Mouse (Mus musculus): ENCODE measurements around the gene Eif2d. TPM values are rescaled to one million over a fixed set of nuclear protein-coding genes. Genes with fewer than 3 reads are reported as not detected.

Gene Eif2d
- polyA plus RNA-seq, 1 experiment from 2014 or later = 15.6 TPM

GRCm38 (mm10) chr1:131184956-131185660, 32.1 kb downstream of the Eif2d start:
- H3K4me3 ChIP-seq (ENCODE audit: inconsistent target) = no peak overlapping the region
- peak overlapping the region; percentile 55 for H3K27ac ChIP-seq
- H3K36me3 ChIP-seq (ENCODE audit: inconsistent target) = peaks cover 13% of the 10 kb centered on the region
- peaks cover 80% of the 10 kb centered on the region for H3K79me2 ChIP-seq (ENCODE audit: inconsistent target)
- WGBS (ENCODE audit: missing documents) = 67% methylated on average over 8 of the region's 8 CpGs

- Histone ChIP-seq H3K79me2 (ENCODE audit: inconsistent target) (peaks cover 89% of the 10 kb centered on the region), H3K27ac (peak overlapping the region; percentile 55), H3K4me3 (ENCODE audit: inconsistent target) (no peak overlapping the region), H3K36me3 (ENCODE audit: inconsistent target) (peaks cover 5% of the 10 kb centered on the region)
- WGBS (ENCODE audit: missing documents) = 96% methylated on average over 13 of the region's 13 CpGs
Observed at GRCm38 (mm10) chr1:131185821-131186506, 33.0 kb downstream of the Eif2d start.

GRCm38 (mm10) chr1:131186995-131187394, 34.0 kb downstream of the Eif2d start:
- Histone ChIP-seq H3K36me3 (ENCODE audit: inconsistent target) (peaks cover 10% of the 10 kb centered on the region; the same call in 1 of the 2 replicates), H3K27ac (no peak overlapping the region), H3K79me2 (ENCODE audit: inconsistent target) (peaks cover 96% of the 10 kb centered on the region), H3K4me3 (ENCODE audit: inconsistent target) (no peak overlapping the region)
- WGBS (ENCODE audit: missing documents) = 46% methylated on average over 6 of the region's 6 CpGs

DNA sequence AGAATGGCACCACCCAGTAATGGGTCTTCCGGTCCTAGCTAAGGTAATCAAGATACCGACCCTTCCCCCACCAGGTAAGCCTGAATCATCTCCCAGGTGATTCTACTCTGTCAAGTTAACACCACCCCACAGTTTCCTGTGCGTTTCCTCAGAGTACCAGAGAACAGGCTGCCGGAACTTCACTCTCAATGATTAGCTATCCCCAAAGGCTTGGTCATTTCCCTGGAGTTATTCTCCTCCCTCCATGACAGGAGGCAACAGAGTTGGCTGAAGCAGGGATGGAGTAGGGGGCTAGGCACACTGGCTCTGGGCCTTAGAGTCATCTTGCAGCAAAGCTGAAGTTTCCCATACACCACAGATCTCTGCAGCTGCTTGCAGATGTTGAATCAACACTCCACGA, 34.9 kb downstream of the Eif2d start:
- Histone ChIP-seq H3K27ac (peak overlapping the region; percentile 46), H3K4me3 (ENCODE audit: inconsistent target) (no peak overlapping the region), H3K79me2 (ENCODE audit: inconsistent target) (peaks cover 96% of the 10 kb centered on the region), H3K36me3 (ENCODE audit: inconsistent target) (peaks cover 10% of the 10 kb centered on the region; the same call in 1 of the 2 replicates)
- 93% methylated on average over 5 of the region's 5 CpGs for WGBS (ENCODE audit: missing documents)

GRCm38 (mm10) chr1:131188655-131189054, 35.7 kb downstream of the Eif2d start:
- peaks cover 96% of the 10 kb centered on the region for H3K79me2 ChIP-seq (ENCODE audit: inconsistent target)
- peak overlapping the region; percentile 46 for H3K27ac ChIP-seq
- no peak overlapping the region for H3K4me3 ChIP-seq (ENCODE audit: inconsistent target)
- peaks cover 10% of the 10 kb centered on the region; the same call in 1 of the 2 replicates for H3K36me3 ChIP-seq (ENCODE audit: inconsistent target)
- WGBS (ENCODE audit: missing documents) = 39% methylated on average over 5 of the region's 5 CpGs

DNA sequence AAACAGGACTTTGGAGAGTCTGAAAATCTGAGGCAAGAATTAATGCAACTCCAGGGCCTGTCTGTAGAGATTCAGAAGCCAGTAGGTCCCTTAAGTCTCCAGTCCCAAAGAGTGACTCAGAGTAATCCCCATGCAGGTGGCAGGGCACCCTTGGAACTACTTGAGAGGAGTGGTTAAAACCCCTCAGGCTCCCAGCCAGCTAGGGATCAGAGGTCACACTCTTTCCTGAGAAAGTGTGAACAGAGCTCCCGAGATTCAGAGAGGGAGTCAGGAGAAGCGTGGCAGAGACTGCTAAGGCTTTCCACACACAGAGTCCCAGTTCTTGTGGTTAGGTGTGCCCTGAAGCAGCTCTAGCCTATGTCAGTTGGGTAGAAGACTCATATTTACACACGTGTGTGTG, 40.8 kb downstream of the Eif2d start:
- Histone ChIP-seq H3K79me2 (ENCODE audit: inconsistent target) (peaks cover 100% of the 10 kb centered on the region), H3K36me3 (ENCODE audit: inconsistent target) (peaks cover 34% of the 10 kb centered on the region; the same call in 1 of the 2 replicates), H3K4me3 (ENCODE audit: inconsistent target) (no peak overlapping the region), H3K27ac (no peak overlapping the region)
- 93% methylated on average over 3 of the region's 3 CpGs for WGBS (ENCODE audit: missing documents)

- no peak overlapping the region for H3K4me3 ChIP-seq (ENCODE audit: inconsistent target)
- peaks cover 84% of the 10 kb centered on the region for H3K79me2 ChIP-seq (ENCODE audit: inconsistent target)
- WGBS (ENCODE audit: missing documents) = 81% methylated on average over 7 of the region's 7 CpGs
- no peak overlapping the region for H3K27ac ChIP-seq
- peaks cover 34% of the 10 kb centered on the region; the same call in 1 of the 2 replicates for H3K36me3 ChIP-seq (ENCODE audit: inconsistent target)
Observed at GRCm38 (mm10) chr1:131195653-131196052, 42.7 kb downstream of the Eif2d start.

GRCm38 (mm10) chr1:131196107-131196506, 43.1 kb downstream of the Eif2d start:
- H3K79me2 ChIP-seq (ENCODE audit: inconsistent target) = peaks cover 80% of the 10 kb centered on the region
- H3K4me3 ChIP-seq (ENCODE audit: inconsistent target) = no peak overlapping the region
- peaks cover 34% of the 10 kb centered on the region; the same call in 1 of the 2 replicates for H3K36me3 ChIP-seq (ENCODE audit: inconsistent target)
- H3K27ac ChIP-seq = no peak overlapping the region
- 86% methylated on average over 2 of the region's 2 CpGs for WGBS (ENCODE audit: missing documents)

DNA sequence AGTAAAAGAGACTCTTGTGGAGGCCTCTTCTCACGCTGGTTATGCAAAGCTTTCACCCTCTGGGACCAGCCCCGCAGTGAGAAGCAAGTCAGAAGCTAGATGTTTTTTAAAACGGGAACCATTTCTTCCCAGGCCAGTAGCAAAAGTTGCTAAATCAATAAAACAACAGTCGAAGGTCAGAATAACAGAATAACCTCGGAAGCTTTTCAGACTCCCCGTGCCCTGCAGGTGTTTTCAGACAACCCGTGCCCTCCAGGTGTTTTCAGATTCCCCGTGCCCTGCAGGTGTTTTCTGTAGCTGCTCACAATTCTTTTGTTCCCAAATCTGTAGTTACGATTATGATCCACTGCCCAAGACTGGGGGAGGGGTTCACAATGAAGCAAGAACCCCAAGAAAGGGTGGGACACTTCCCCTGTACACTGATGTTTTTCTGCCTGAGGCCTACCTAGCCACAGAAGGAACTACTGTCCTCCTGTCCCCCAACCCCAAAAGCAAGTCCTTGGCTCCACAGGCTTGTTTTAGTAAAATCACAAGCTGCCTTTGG, 45.5 kb downstream of the Eif2d start:
- H3K4me3 ChIP-seq (ENCODE audit: inconsistent target) = peak overlapping the region; percentile 90
- WGBS (ENCODE audit: missing documents) = 3% methylated on average over 9 of the region's 9 CpGs
- peaks cover 24% of the 10 kb centered on the region; the same call in 1 of the 2 replicates for H3K36me3 ChIP-seq (ENCODE audit: inconsistent target)
- H3K27ac ChIP-seq = peak overlapping the region; percentile 90
- peaks cover 56% of the 10 kb centered on the region for H3K79me2 ChIP-seq (ENCODE audit: inconsistent target)

DNA sequence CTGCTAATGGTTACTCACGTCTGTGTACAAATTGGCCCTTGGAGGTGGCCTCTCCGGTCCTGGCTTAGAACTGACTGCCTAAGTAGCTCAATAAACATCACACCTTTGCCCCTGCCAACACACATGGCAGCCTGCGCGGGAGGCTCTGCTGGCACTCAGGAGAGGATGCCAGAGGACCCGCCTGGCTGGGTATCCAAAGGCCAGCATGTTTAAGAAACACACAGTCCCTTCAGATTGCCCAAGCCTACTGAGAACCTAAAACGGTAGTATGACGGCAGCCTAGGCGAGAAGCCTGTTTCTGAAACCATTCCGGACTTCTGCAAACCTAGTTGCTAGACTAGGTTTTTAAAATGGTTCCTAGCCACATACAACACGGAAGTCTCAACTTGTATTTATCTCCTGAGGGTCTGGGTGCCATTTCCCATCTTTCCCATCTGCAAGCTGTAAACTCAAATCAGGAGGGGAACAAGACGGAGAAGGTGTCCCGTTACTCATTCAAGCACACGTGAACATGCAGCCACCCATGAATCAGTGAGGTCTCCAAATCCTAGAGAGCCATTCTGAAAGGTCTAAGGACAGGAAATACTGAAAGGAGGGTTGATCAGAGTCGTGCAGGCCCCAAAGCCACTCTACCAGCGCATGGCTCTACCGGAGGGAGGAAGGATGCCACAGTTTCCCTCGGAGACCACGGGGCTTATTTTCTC, 46.3 kb downstream of the Eif2d start:
- peaks cover 48% of the 10 kb centered on the region for H3K79me2 ChIP-seq (ENCODE audit: inconsistent target)
- 1% methylated on average over 18 of the region's 18 CpGs for WGBS (ENCODE audit: missing documents)
- H3K36me3 ChIP-seq (ENCODE audit: inconsistent target) = peaks cover 24% of the 10 kb centered on the region; the same call in 1 of the 2 replicates
- peak overlapping the region; percentile 90 for H3K27ac ChIP-seq
- peak overlapping the region; percentile 90 for H3K4me3 ChIP-seq (ENCODE audit: inconsistent target)

GRCm38 (mm10) chr1:131199976-131200375, 47.0 kb downstream of the Eif2d start:
- Histone ChIP-seq H3K36me3 (ENCODE audit: inconsistent target) (peaks cover 23% of the 10 kb centered on the region; the same call in 1 of the 2 replicates), H3K79me2 (ENCODE audit: inconsistent target) (peaks cover 41% of the 10 kb centered on the region), H3K27ac (peak overlapping the region; percentile 90), H3K4me3 (ENCODE audit: inconsistent target) (peak overlapping the region; percentile 90)
- WGBS (ENCODE audit: missing documents) = under 1% methylated on average over 12 of the region's 12 CpGs

GRCm38 (mm10) chr1:131200588-131200987, 47.6 kb downstream of the Eif2d start:
- 52% methylated on average over 10 of the region's 10 CpGs for WGBS (ENCODE audit: missing documents)
- H3K4me3 ChIP-seq (ENCODE audit: inconsistent target) = no peak overlapping the region
- peaks cover 35% of the 10 kb centered on the region for H3K79me2 ChIP-seq (ENCODE audit: inconsistent target)
- peaks cover 17% of the 10 kb centered on the region; the same call in 1 of the 2 replicates for H3K36me3 ChIP-seq (ENCODE audit: inconsistent target)
- peak overlapping the region; percentile 90; the same call in 1 of the 2 replicates for H3K27ac ChIP-seq

DNA sequence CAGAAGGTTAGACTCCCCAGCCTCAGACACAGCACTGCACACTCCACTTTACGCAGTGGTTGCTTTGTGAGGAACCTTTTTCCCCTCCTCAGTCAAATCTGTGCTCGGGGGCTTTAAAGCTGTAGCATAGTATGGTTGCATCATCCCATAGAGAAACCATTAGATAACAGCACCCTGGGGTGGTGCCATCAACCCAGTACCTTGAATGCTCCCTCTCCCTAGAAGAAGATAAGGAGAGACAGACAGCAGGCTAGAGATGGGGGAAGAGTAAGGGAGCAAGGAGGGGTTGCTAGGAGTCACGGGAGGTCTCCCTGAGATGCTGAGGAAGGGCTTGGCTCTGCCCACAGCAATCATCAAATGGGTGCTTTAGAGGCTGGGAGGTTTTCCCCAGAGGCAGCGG, 48.4 kb downstream of the Eif2d start:
- Histone ChIP-seq H3K36me3 (ENCODE audit: inconsistent target) (peaks cover 8% of the 10 kb centered on the region; the same call in 1 of the 2 replicates), H3K79me2 (ENCODE audit: inconsistent target) (peaks cover 27% of the 10 kb centered on the region), H3K27ac (no peak overlapping the region), H3K4me3 (ENCODE audit: inconsistent target) (no peak overlapping the region)
- 83% methylated on average over 4 of the region's 4 CpGs for WGBS (ENCODE audit: missing documents)

DNA sequence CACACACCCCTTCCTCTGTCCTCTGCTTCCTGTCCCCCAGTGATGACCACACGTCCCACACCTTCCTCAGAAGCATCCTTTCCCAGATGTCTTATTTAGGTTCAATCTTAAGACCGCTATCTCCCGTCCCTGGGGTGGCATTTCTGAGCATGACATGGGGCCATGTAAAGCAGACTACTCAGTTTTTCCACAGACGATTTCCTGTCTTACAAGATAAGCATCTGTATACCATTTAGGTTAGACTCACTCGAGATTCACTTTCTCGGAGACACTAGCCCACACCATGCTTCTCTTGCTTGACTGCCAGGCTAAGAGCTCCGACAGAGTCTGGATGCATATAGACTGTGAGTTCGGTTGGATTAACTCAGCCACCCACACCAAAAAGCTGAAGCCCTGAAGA, 51.5 kb downstream of the Eif2d start:
- Histone ChIP-seq H3K79me2 (ENCODE audit: inconsistent target) (no peaks in the 10 kb centered on the region), H3K27ac (no peak overlapping the region), H3K36me3 (ENCODE audit: inconsistent target) (no peaks in the 10 kb centered on the region), H3K4me3 (ENCODE audit: inconsistent target) (no peak overlapping the region)
- WGBS (ENCODE audit: missing documents) = 67% methylated on average over 7 of the region's 8 CpGs

All from macrophage (primary cell).